Mouse (Mus musculus) forebrain, embryonic 13.5 days (tissue): ENCODE measurements around the gene Bcor. TPM values are rescaled to one million over a fixed set of nuclear protein-coding genes. Genes with fewer than 3 reads are reported as not detected.

ENCODE experiments used
- ATAC-seq: fragments of 200-750 bp; cut with Nextera tagmentation; 2 replicates; pipeline ENCODE4 v1.8.0; 2017
- H3K27ac ChIP-seq: fragments of 300-500 bp; sonication (generic); 2 replicates; pipeline ENCODE4 v1.5.1; 2015; ENCODE audit warnings: inconsistent platforms, mild to moderate bottlenecking, moderate library complexity
- H3K27me3 ChIP-seq: fragments of 300-500 bp; sonication (generic); 2 replicates; pipeline ENCODE4 v1.6.1; 2015; ENCODE audit warnings: mild to moderate bottlenecking, inconsistent platforms
- H3K36me3 ChIP-seq: fragments of 300-500 bp; sonication (generic); 2 replicates; pipeline ENCODE4 v1.6.1; 2015; ENCODE audit warnings: mild to moderate bottlenecking, inconsistent platforms; ENCODE audit not compliant: poor library complexity, severe bottlenecking
- H3K4me1 ChIP-seq: fragments of 300-500 bp; sonication (generic); 2 replicates; pipeline ENCODE4 v1.6.1; 2015; ENCODE audit warnings: inconsistent platforms
- H3K4me2 ChIP-seq: fragments of 300-500 bp; sonication (generic); 2 replicates; pipeline ENCODE4 v1.6.1; 2015; ENCODE audit warnings: inconsistent platforms, mild to moderate bottlenecking, moderate library complexity
- H3K4me3 ChIP-seq: fragments of 300-500 bp; sonication (generic); 2 replicates; pipeline ENCODE4 v1.5.1; 2015; ENCODE audit warnings: mild to moderate bottlenecking, inconsistent platforms
- H3K9ac ChIP-seq: fragments of 300-500 bp; sonication (generic); 2 replicates; pipeline ENCODE4 v1.6.1; 2015; ENCODE audit warnings: mild to moderate bottlenecking, inconsistent platforms
- H3K9me3 ChIP-seq: fragments of 300-500 bp; sonication (generic); replicated peaks from 2 replicates; pipeline ENCODE4 v1.6.1; 2016; ENCODE audit warnings: inconsistent platforms
- WGBS: fragments of 180-500 bp; shearing (Covaris S2); methylation state at CpG from one replicate; pipeline ENCODE4 v1.1.7; 2015; 5-methylcytosine and 5-hydroxymethylcytosine counted together
- polyA plus RNA-seq: library from polyadenylated mRNA; unstranded; fragments of >200 nt; fragmentation: Nextera tagmentation; extraction: Ambion mirVana; gene quantifications from 2 replicates; pipeline ENCODE4 v1.2.1, GENCODE M21; 2015

Gene Bcor
- polyA plus RNA-seq, 1 experiment from 2014 or later = 16.2 TPM

- Histone ChIP-seq H3K27me3 (peaks cover 59% of the 10 kb centered on the region), H3K9me3 (no peaks in the 10 kb centered on the region)
- WGBS = 3% methylated on average over 42 of the region's 51 CpGs
These were observed 19.9 kb downstream of the Bcor start for GRCm38 (mm10) chrX:12140086-12140740.

GRCm38 (mm10) chrX:12138266-12138665, 21.9 kb downstream of the Bcor start:
- no peak for ATAC-seq
- H3K4me2 ChIP-seq = no peak overlapping the region
- 30% methylated on average over 7 of the region's 7 CpGs for WGBS
- H3K9me3 ChIP-seq = no peaks in the 10 kb centered on the region
- no peak overlapping the region for H3K4me3 ChIP-seq
- H3K36me3 ChIP-seq = no peaks in the 10 kb centered on the region
- peaks cover 77% of the 10 kb centered on the region for H3K27me3 ChIP-seq
- no peak overlapping the region for H3K9ac ChIP-seq
- H3K27ac ChIP-seq = no peak overlapping the region
- H3K4me1 ChIP-seq = peaks cover 31% of the 10 kb centered on the region

More at GRCm38 (mm10) chrX:12140086-12140740, 19.9 kb downstream of the Bcor start:
- H3K36me3 ChIP-seq = no peaks in the 10 kb centered on the region
- ATAC-seq = peak; percentile 9; the same call in 1 of the 2 replicates
- H3K27ac ChIP-seq = no peak overlapping the region
- peak overlapping the region; percentile 57 for H3K9ac ChIP-seq
- peaks cover 12% of the 10 kb centered on the region for H3K4me1 ChIP-seq
- H3K4me2 ChIP-seq = peak overlapping the region; percentile 58
- peak overlapping the region; percentile 31 for H3K4me3 ChIP-seq

GRCm38 (mm10) chrX:12137121-12137521, 23.0 kb downstream of the Bcor start:
- no peak for ATAC-seq

GRCm38 (mm10) chrX:12136261-12137101, 23.7 kb downstream of the Bcor start:
- peak overlapping the region; percentile 73 for H3K4me2 ChIP-seq
- H3K27ac ChIP-seq = peak overlapping the region; percentile 86
- peaks cover 86% of the 10 kb centered on the region for H3K27me3 ChIP-seq
- H3K9me3 ChIP-seq = no peaks in the 10 kb centered on the region
- 0 out of 2 replicates have a peak, but pooled peaks have one; percentile 27 for ATAC-seq
- no peaks in the 10 kb centered on the region for H3K36me3 ChIP-seq
- peak overlapping the region; percentile 65 for H3K9ac ChIP-seq
- H3K4me1 ChIP-seq = peaks cover 34% of the 10 kb centered on the region
- WGBS = 2% methylated on average over 49 of the region's 50 CpGs
- H3K4me3 ChIP-seq = peak overlapping the region; percentile 41

More at GRCm38 (mm10) chrX:12137121-12137521, 23.0 kb downstream of the Bcor start:
- Histone ChIP-seq H3K4me3 (peak overlapping the region; percentile 41), H3K9ac (peak overlapping the region; percentile 65), H3K27ac (peak overlapping the region; percentile 86), H3K9me3 (no peaks in the 10 kb centered on the region), H3K27me3 (peaks cover 85% of the 10 kb centered on the region), H3K4me2 (peak overlapping the region; percentile 73), H3K4me1 (peaks cover 34% of the 10 kb centered on the region), H3K36me3 (no peaks in the 10 kb centered on the region)
- 5% methylated on average over 24 of the region's 25 CpGs for WGBS

GRCm38 (mm10) chrX:12135121-12136111, 24.7 kb downstream of the Bcor start:
- Histone ChIP-seq H3K36me3 (no peaks in the 10 kb centered on the region), H3K9me3 (no peaks in the 10 kb centered on the region), H3K27ac (peak overlapping the region; percentile 86), H3K9ac (peak overlapping the region; percentile 65), H3K4me1 (peaks cover 34% of the 10 kb centered on the region), H3K27me3 (peaks cover 89% of the 10 kb centered on the region), H3K4me3 (peak overlapping the region; percentile 41), H3K4me2 (peak overlapping the region; percentile 73)
- under 1% methylated on average over 53 of the region's 75 CpGs for WGBS
- ATAC-seq = peak; percentile 66

- Histone ChIP-seq H3K4me2 (peak overlapping the region; percentile 73), H3K27me3 (peaks cover 89% of the 10 kb centered on the region), H3K4me3 (peak overlapping the region; percentile 41), H3K9ac (no peak overlapping the region; the same call in 1 of the 2 replicates), H3K36me3 (no peaks in the 10 kb centered on the region), H3K27ac (peak overlapping the region; percentile 86), H3K4me1 (peaks cover 41% of the 10 kb centered on the region), H3K9me3 (no peaks in the 10 kb centered on the region)
- 4% methylated on average over 19 of the region's 19 CpGs for WGBS
- ATAC-seq = peak; percentile 16; the same call in 1 of the 2 replicates
These were observed 25.6 kb downstream of the Bcor start for GRCm38 (mm10) chrX:12134541-12134940.

GRCm38 (mm10) chrX:12133836-12134431, 26.2 kb downstream of the Bcor start:
- no peak overlapping the region for H3K27ac ChIP-seq
- H3K4me1 ChIP-seq = peaks cover 47% of the 10 kb centered on the region
- H3K36me3 ChIP-seq = no peaks in the 10 kb centered on the region
- peaks cover 89% of the 10 kb centered on the region for H3K27me3 ChIP-seq
- peak overlapping the region; percentile 59 for H3K9ac ChIP-seq
- 2% methylated on average over 17 of the region's 21 CpGs for WGBS
- no peak for ATAC-seq
- H3K4me3 ChIP-seq = peak overlapping the region; percentile 28
- no peaks in the 10 kb centered on the region for H3K9me3 ChIP-seq
- H3K4me2 ChIP-seq = peak overlapping the region; percentile 73

- H3K36me3 ChIP-seq = no peaks in the 10 kb centered on the region
- no peaks in the 10 kb centered on the region for H3K9me3 ChIP-seq
- H3K4me1 ChIP-seq = peaks cover 50% of the 10 kb centered on the region
- peak; percentile 14; the same call in 1 of the 2 replicates for ATAC-seq
- peak overlapping the region; percentile 28 for H3K4me3 ChIP-seq
- H3K27ac ChIP-seq = no peak overlapping the region; the same call in 1 of the 2 replicates
- WGBS = 4% methylated on average over 31 of the region's 49 CpGs
- peak overlapping the region; percentile 73 for H3K4me2 ChIP-seq
- H3K27me3 ChIP-seq = peaks cover 90% of the 10 kb centered on the region
- H3K9ac ChIP-seq = peak overlapping the region; percentile 59
These were observed 26.8 kb downstream of the Bcor start for GRCm38 (mm10) chrX:12133178-12133835.

- H3K27me3 ChIP-seq = peaks cover 90% of the 10 kb centered on the region
- no peak overlapping the region for H3K4me3 ChIP-seq
- H3K27ac ChIP-seq = no peak overlapping the region
- H3K4me1 ChIP-seq = peaks cover 47% of the 10 kb centered on the region
- no peaks in the 10 kb centered on the region for H3K9me3 ChIP-seq
- no peaks in the 10 kb centered on the region for H3K36me3 ChIP-seq
- peak overlapping the region; percentile 73 for H3K4me2 ChIP-seq
- 41% methylated on average over 8 of the region's 8 CpGs for WGBS
- H3K9ac ChIP-seq = no peak overlapping the region
- no peak for ATAC-seq
These were observed 27.5 kb downstream of the Bcor start for GRCm38 (mm10) chrX:12132541-12133177.
